ENCODE assay signal across 26 mouse cellular contexts in the genomic region with DNA sequence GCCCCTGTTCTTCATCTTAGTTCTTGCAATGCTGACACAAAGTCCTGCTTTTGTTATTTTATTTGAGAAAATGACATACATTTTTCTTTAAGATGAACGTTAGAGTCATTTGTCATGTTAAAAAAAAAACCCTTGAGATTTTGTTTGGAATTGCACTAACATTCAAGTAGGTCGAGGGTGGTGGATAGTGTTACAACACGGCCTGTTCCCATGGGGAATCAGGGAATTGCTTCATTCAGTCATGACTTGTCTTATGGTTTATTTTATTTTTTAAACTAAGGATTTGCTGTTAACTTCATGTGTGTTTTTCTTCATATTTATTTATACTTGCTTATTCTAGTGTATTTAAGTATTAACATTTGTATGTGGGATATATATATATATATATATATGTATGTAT.
DNase-seq lines count a peak whose midpoint lies in the region; ATAC-seq and TF ChIP-seq lines count a peak whose summit lies in the region.
"Had no signal": no experiment of that assay in that cellular context is flagged by ENCODE, and none has a peak within 500 bp of the region (broad histone marks: within the 10 kb centered on the region; RNA-seq: fewer than 3 reads in every experiment).

No protein-coding gene starts in this region.

- no peaks in the 10 kb centered on the region for H3K4me1 ChIP-seq in embryonic facial prominence, embryonic 11.5 days (ENCODE audit: control insufficient read depth, insufficient read depth, low read length)
- H3K4me1 ChIP-seq in embryonic facial prominence, embryonic 10.5 days: peaks cover 4% of the 10 kb centered on the region; the same call in 1 of the 2 replicates
- H3K4me1 ChIP-seq in brown adipose tissue, adult 24 weeks (ENCODE audit: control insufficient read depth, insufficient read depth, insufficient read length, low read length): peaks cover 6% of the 10 kb centered on the region; the same call in 1 of the 2 replicates
- H3K4me1 ChIP-seq in embryonic fibroblast, embryonic 13.5 days (ENCODE audit: control insufficient read depth, insufficient read depth, low read length): no peaks in the 10 kb centered on the region
- H3K4me1 ChIP-seq in lung, adult 2 months (ENCODE audit: control insufficient read depth, insufficient read depth, low read length): no peaks in the 10 kb centered on the region
- H3K4me1 ChIP-seq: embryonic facial prominence, embryonic 13.5 days; forebrain, embryonic 10.5 days; heart, embryonic 15.5 days had no signal

- no peak for ATAC-seq in embryonic facial prominence, embryonic 11.5 days (replicated peaks; ENCODE audit: insufficient number of reproducible peaks, low FRiP score, low TSS enrichment, low read depth)
- ATAC-seq: CD4-positive, CD25-positive, alpha-beta regulatory T cell, adult 4 months; forebrain, embryonic 14.5 days; hindbrain, postnatal 0 days had no signal

- no peak overlapping the region for H3K9ac ChIP-seq in embryonic facial prominence, embryonic 11.5 days (replicated peaks; ENCODE audit: low read length)
- H3K9ac ChIP-seq: embryonic facial prominence, embryonic 13.5 days; heart, embryonic 15.5 days; hindbrain, embryonic 13.5 days had no signal

- no peaks in the 10 kb centered on the region for H3K36me3 ChIP-seq in embryonic facial prominence, embryonic 11.5 days (replicated peaks; ENCODE audit: control insufficient read depth, insufficient read depth, low read depth, low read length)
- no peaks in the 10 kb centered on the region for H3K36me3 ChIP-seq in embryonic facial prominence, embryonic 10.5 days (replicated peaks)
- H3K36me3 ChIP-seq: embryonic facial prominence, embryonic 13.5 days; forebrain, embryonic 10.5 days; G1E; heart, embryonic 15.5 days had no signal

- H3K9me3 ChIP-seq in embryonic facial prominence, embryonic 11.5 days (replicated peaks; ENCODE audit: control insufficient read depth, low read length): no peaks in the 10 kb centered on the region
- H3K9me3 ChIP-seq in embryonic facial prominence, embryonic 10.5 days: no peaks in the 10 kb centered on the region
- H3K9me3 ChIP-seq: embryonic facial prominence, embryonic 13.5 days; forebrain, embryonic 10.5 days; G1E; heart, embryonic 15.5 days; hindbrain, embryonic 13.5 days had no signal

- H3K4me2 ChIP-seq in embryonic facial prominence, embryonic 11.5 days (ENCODE audit: low read depth, low read length): no peak overlapping the region
- H3K4me2 ChIP-seq: embryonic facial prominence, embryonic 13.5 days; heart, embryonic 11.5 days; heart, embryonic 15.5 days; hindbrain, embryonic 13.5 days had no signal

- 50% methylated on average over 3 of the region's 3 CpGs for WGBS in embryonic facial prominence, embryonic 11.5 days
- 64% methylated on average over 3 of the region's 3 CpGs for WGBS in embryonic facial prominence, embryonic 10.5 days
- 43% methylated on average over 3 of the region's 3 CpGs for WGBS in lung, adult 2 months

- TF ChIP-seq CTCF in embryonic fibroblast, embryonic 13.5 days (IDR thresholded peaks at IDR 0.05; ENCODE audit: borderline replicate concordance, insufficient read depth, low read length): no peak
- TF ChIP-seq CTCF in lung, adult 2 months (IDR thresholded peaks at IDR 0.05; ENCODE audit: insufficient read depth, low read length): no peak

- no peak overlapping the region for H3K27ac ChIP-seq in embryonic facial prominence, embryonic 11.5 days (replicated peaks; ENCODE audit: low read depth, low read length)
- no peak overlapping the region for H3K27ac ChIP-seq in embryonic facial prominence, embryonic 10.5 days (replicated peaks)
- H3K27ac ChIP-seq in brown adipose tissue, adult 24 weeks (replicated peaks; ENCODE audit: low read depth, low read length): peak overlapping the region; percentile 63; the same call in 1 of the 2 replicates
- 0 out of 2 replicates have a peak overlapping the region, but pooled peaks have one; percentile 26 for H3K27ac ChIP-seq in embryonic fibroblast, embryonic 13.5 days (ENCODE audit: insufficient read depth, low read length)
- H3K27ac ChIP-seq: embryonic facial prominence, embryonic 13.5 days; forebrain, embryonic 10.5 days; gastrocnemius, adult 2 months; heart, embryonic 15.5 days; hindbrain, embryonic 13.5 days; hindbrain, postnatal 0 days had no signal

- no peak for TF ChIP-seq POLR2A in embryonic fibroblast, embryonic 13.5 days (IDR thresholded peaks at IDR 0.05; ENCODE audit: low read depth, low read length)
- no peak for TF ChIP-seq POLR2A in lung, adult 2 months (IDR thresholded peaks at IDR 0.05; ENCODE audit: borderline replicate concordance, extremely low read depth, low read depth, low read length)

- no peaks in the 10 kb centered on the region for H3K27me3 ChIP-seq in embryonic facial prominence, embryonic 11.5 days (ENCODE audit: control insufficient read depth, insufficient read depth, low read length)
- H3K27me3 ChIP-seq in embryonic facial prominence, embryonic 10.5 days (replicated peaks; ENCODE audit: low read depth, poor library complexity, severe bottlenecking): no peaks in the 10 kb centered on the region
- H3K27me3 ChIP-seq: embryonic facial prominence, embryonic 13.5 days; heart, embryonic 15.5 days; hindbrain, embryonic 13.5 days had no signal

- H3K4me3 ChIP-seq in embryonic facial prominence, embryonic 11.5 days (ENCODE audit: low read depth, low read length): no peak overlapping the region
- no peak overlapping the region for H3K4me3 ChIP-seq in embryonic facial prominence, embryonic 10.5 days
- no peak overlapping the region for H3K4me3 ChIP-seq in brown adipose tissue, adult 24 weeks (ENCODE audit: insufficient read depth, low read depth, low read length)
- no peak overlapping the region for H3K4me3 ChIP-seq in embryonic fibroblast, embryonic 13.5 days (ENCODE audit: insufficient read depth, low read length)
- H3K4me3 ChIP-seq in lung, adult 2 months (replicated peaks; ENCODE audit: extremely low read depth, low read depth, low read length): no peak overlapping the region
- H3K4me3 ChIP-seq: embryonic facial prominence, embryonic 13.5 days; erythroblast, embryonic 14.5 days; forebrain, embryonic 10.5 days; gastrocnemius, adult 2 months; heart, embryonic 15.5 days; hindbrain, embryonic 13.5 days had no signal

- DNase-seq in embryonic facial prominence, embryonic 11.5 days (ENCODE audit: low spot score): peak; percentile 20
- DNase-seq in embryonic facial prominence, embryonic 10.5 days (ENCODE audit: low spot score): no peak
- DNase-seq in NIH3T3 (ENCODE audit: low read depth): peak; percentile 91
- no peak for DNase-seq in spleen, adult 12 weeks (ENCODE audit: low spot score)
- no peak for DNase-seq in lung, postnatal 14 days
- DNase-seq in lung, adult 2 months: no peak
- DNase-seq: adrenal gland, adult 2 months; B cell, adult 2 months; cerebellum, adult 8-10 months; cerebellum, postnatal 14 days; gastrocnemius, adult 2 months; gastrocnemius, postnatal 36 days; heart, postnatal 14 days; kidney, adult 18-20 months had no signal

Comparison
In these comparisons a context has a peak if more than half of its experiments do, and no peak if none do; other contexts are left out.
1. DNase-seq: peak in embryonic facial prominence, embryonic 11.5 days (single experiment) and NIH3T3 (single experiment); none in embryonic facial prominence, embryonic 10.5 days (single experiment), spleen, adult 12 weeks (single experiment), lung, postnatal 14 days (single experiment) and lung, adult 2 months (single experiment).
2. H3K27ac ChIP-seq: peak in brown adipose tissue, adult 24 weeks (single experiment) and embryonic fibroblast, embryonic 13.5 days (single experiment); none in embryonic facial prominence, embryonic 11.5 days (single experiment) and embryonic facial prominence, embryonic 10.5 days (single experiment).